Mouse (Mus musculus) heart, embryonic 12.5 days (tissue): ENCODE results near the gene Nynrin. TPM values are rescaled to one million over a fixed set of nuclear protein-coding genes. Genes with fewer than 3 reads are reported as not detected.

Experiments used
- ATAC-seq: fragments of 200-750 bp; cut with Nextera tagmentation; 2 replicates; pipeline ENCODE4 v1.8.0; 2017; ENCODE audit warnings: moderate TSS enrichment, moderate library complexity; ENCODE audit not compliant: insufficient number of reproducible peaks, low FRiP score
- H3K27ac ChIP-seq: fragments of 300-500 bp; sonication (generic); 2 replicates; pipeline ENCODE4 v1.5.1; 2016; ENCODE audit warnings: mild to moderate bottlenecking, moderate library complexity; ENCODE audit not compliant: poor library complexity, severe bottlenecking
- H3K27me3 ChIP-seq: fragments of 300-500 bp; sonication (generic); replicated peaks from 2 replicates; pipeline ENCODE4 v1.6.1; 2016; ENCODE audit warnings: mild to moderate bottlenecking, moderate library complexity
- H3K36me3 ChIP-seq: fragments of 300-500 bp; sonication (generic); 2 replicates; pipeline ENCODE4 v1.6.1; 2016; ENCODE audit warnings: mild to moderate bottlenecking, moderate library complexity
- H3K4me1 ChIP-seq: fragments of 300-500 bp; sonication (generic); replicated peaks from 2 replicates; pipeline ENCODE4 v1.6.1; 2016; ENCODE audit warnings: mild to moderate bottlenecking
- H3K4me2 ChIP-seq: fragments of 300-500 bp; sonication (generic); 2 replicates; pipeline ENCODE4 v1.6.1; 2016; ENCODE audit warnings: mild to moderate bottlenecking, moderate library complexity
- H3K4me3 ChIP-seq: fragments of 300-500 bp; sonication (generic); 2 replicates; pipeline ENCODE4 v1.5.1; 2016; ENCODE audit warnings: mild to moderate bottlenecking
- H3K9ac ChIP-seq: fragments of 300-500 bp; sonication (generic); 2 replicates; pipeline ENCODE4 v1.6.1; 2016; ENCODE audit warnings: mild to moderate bottlenecking, moderate library complexity
- H3K9me3 ChIP-seq: fragments of 300-500 bp; sonication (generic); replicated peaks from 2 replicates; pipeline ENCODE4 v1.6.1; 2016; ENCODE audit warnings: mild to moderate bottlenecking, moderate library complexity
- WGBS: fragments of 180-500 bp; shearing (Covaris S2); methylation state at CpG from one replicate; pipeline ENCODE4 v1.1.7; 2016; 5-methylcytosine and 5-hydroxymethylcytosine counted together
- polyA plus RNA-seq: library from polyadenylated mRNA; unstranded; fragments of >200 nt; fragmentation: Nextera tagmentation; extraction: Ambion mirVana; gene quantifications from 2 replicates; pipeline ENCODE4 v1.2.1, GENCODE M21; 2016

Nynrin gene
- polyA plus RNA-seq, result 33.3 and 38.2 TPM in 2 replicates

DNA sequence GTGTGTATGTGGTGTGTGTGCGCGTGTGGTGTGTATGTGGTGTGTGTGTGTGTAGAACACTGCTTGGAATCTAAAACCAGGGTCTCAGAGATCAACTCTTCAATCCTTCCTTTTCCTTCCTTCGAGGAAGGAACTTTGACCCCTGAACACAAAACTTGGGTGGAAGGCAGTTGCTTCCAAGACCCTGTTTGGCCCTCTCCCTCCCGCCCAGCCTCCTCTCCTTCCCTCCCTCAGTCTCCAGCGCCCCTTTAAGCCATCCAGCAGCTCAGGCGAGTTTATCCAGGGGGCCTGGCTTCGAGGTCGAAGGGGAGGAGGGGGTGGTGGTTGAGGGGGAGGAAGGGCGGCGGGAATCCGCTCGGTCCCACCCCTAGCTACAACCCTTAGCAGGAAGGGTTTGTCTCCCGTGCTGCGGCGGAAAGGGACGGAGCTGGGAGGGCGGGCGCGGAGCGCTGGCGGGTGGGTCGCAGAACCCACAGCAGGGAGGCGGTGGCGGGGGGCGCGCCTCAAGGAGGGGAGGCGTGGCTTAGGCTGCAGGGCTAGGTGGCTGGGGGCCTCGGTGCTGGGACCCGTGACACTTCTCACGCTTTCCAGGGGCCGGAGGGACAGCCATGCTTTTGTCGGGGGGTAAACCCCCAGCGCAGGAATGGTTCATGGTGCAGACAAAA is at the start of gene Nynrin:
Nynrin (plus strand) TSS at position 390 of the 665 bp plus-strand sequence.
- Histone ChIP-seq H3K9me3 (no peaks in the 10 kb centered on the region), H3K36me3 (peaks cover 10% of the 10 kb centered on the region; the same call in 1 of the 2 replicates), H3K4me1 (peaks cover 56% of the 10 kb centered on the region), H3K27ac (peak within 1 kb of the TSS; percentile 98), H3K27me3 (no peaks in the 10 kb centered on the region), H3K4me3 (peak within 1 kb of the TSS; percentile 64), H3K4me2 (peak within 1 kb of the TSS; percentile 83), H3K9ac (peak within 1 kb of the TSS; percentile 83)
- ATAC-seq, result peak; percentile 89
- 1% methylated on average over 33 of the region's 33 CpGs for WGBS

DNA sequence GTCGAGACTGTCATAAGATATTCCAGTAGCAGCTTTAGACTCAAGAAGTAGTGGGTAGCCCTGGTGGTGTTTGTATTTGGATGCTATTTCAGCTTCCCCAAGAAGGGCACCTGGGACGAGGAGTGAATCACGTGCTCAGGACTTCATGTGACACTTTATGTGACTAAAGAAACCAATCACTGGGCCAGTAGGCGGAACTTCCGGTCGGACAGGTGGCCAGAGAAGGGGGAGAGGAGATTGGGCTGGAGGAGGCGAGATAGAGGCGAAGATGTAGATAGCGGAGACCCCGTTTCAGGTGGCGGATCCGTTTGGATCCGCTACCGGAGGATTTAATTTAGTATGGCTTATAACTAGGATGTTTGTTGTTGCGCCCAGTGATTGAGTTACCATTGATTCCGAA is 38.9 kb upstream of the Nynrin start:
- Histone ChIP-seq H3K9me3 (no peaks in the 10 kb centered on the region), H3K9ac (peak overlapping the region; percentile 65), H3K27me3 (no peaks in the 10 kb centered on the region), H3K4me2 (peak overlapping the region; percentile 66), H3K4me3 (peak overlapping the region; percentile 52), H3K36me3 (no peaks in the 10 kb centered on the region), H3K27ac (no peak overlapping the region), H3K4me1 (peaks cover 4% of the 10 kb centered on the region)
- WGBS, result 19% methylated on average over 16 of the region's 16 CpGs
- ATAC-seq, result no peak

- H3K4me3 ChIP-seq, result peak overlapping the region; percentile 52
- H3K9ac ChIP-seq, result peak overlapping the region; percentile 65
- H3K36me3 ChIP-seq, result no peaks in the 10 kb centered on the region
- no peaks in the 10 kb centered on the region for H3K27me3 ChIP-seq
- no peaks in the 10 kb centered on the region for H3K9me3 ChIP-seq
- peak; percentile 57 for ATAC-seq
- H3K4me1 ChIP-seq, result peaks cover 4% of the 10 kb centered on the region
- no peak overlapping the region for H3K27ac ChIP-seq
- WGBS, result 16% methylated on average over 17 of the region's 17 CpGs
- peak overlapping the region; percentile 66 for H3K4me2 ChIP-seq
Observed at GRCm38 (mm10) chr14:55815310-55815751, 38.5 kb upstream of the Nynrin start.

DNA sequence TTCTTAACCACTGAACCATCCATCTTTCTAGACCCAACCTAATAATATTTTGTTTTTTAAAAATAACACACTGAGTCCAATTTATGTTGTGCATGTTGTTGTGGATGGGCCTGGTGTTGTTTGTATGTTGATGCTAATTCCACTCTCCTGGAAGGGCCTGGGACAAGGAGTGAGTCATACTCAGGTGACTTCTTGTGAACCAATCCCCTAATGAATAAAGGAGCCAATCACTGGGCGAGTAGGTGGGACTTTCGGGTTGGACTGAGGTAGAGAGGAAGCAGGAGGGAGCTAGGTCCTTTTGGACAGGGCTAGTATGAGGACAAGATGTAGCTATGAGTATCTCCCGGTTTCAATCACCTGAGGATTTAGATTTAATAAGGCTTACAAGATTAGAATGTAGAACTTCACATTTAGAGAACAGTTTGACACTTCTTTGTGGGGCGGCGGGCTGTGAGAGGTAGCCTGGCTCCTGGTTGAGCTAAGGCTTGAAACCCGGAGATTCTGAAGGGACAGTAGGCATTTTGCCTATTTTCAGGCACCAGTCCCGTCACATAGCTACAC is 33.9 kb upstream of the Nynrin start:
- no peaks in the 10 kb centered on the region for H3K9me3 ChIP-seq
- peaks cover 18% of the 10 kb centered on the region for H3K4me1 ChIP-seq
- H3K27me3 ChIP-seq, result no peaks in the 10 kb centered on the region
- no peaks in the 10 kb centered on the region for H3K36me3 ChIP-seq
- H3K9ac ChIP-seq, result no peak overlapping the region
- H3K27ac ChIP-seq, result no peak overlapping the region
- 64% methylated on average over 7 of the region's 7 CpGs for WGBS
- ATAC-seq, result no peak
- H3K4me2 ChIP-seq, result no peak overlapping the region
- H3K4me3 ChIP-seq, result no peak overlapping the region

- no peaks in the 10 kb centered on the region for H3K27me3 ChIP-seq
- no peaks in the 10 kb centered on the region for H3K9me3 ChIP-seq
- no peaks in the 10 kb centered on the region for H3K36me3 ChIP-seq
- no peak overlapping the region for H3K4me3 ChIP-seq
- H3K4me1 ChIP-seq, result peaks cover 20% of the 10 kb centered on the region
- no peak overlapping the region for H3K27ac ChIP-seq
- H3K4me2 ChIP-seq, result no peak overlapping the region
- 76% methylated on average over 9 of the region's 9 CpGs for WGBS
- no peak for ATAC-seq
- no peak overlapping the region for H3K9ac ChIP-seq
Observed at GRCm38 (mm10) chr14:55820576-55820975, 33.2 kb upstream of the Nynrin start.

- peaks cover 31% of the 10 kb centered on the region for H3K4me1 ChIP-seq
- H3K27me3 ChIP-seq, result no peaks in the 10 kb centered on the region
- peak overlapping the region; percentile 61 for H3K4me3 ChIP-seq
- H3K9ac ChIP-seq, result peak overlapping the region; percentile 78
- H3K27ac ChIP-seq, result peak overlapping the region; percentile 92
- H3K4me2 ChIP-seq, result peak overlapping the region; percentile 81
- ATAC-seq, result peak; percentile 30
- no peaks in the 10 kb centered on the region for H3K9me3 ChIP-seq
- no peaks in the 10 kb centered on the region for H3K36me3 ChIP-seq
- WGBS, result 5% methylated on average over 12 of the region's 13 CpGs
Observed at GRCm38 (mm10) chr14:55822435-55822990, 31.3 kb upstream of the Nynrin start.

DNA sequence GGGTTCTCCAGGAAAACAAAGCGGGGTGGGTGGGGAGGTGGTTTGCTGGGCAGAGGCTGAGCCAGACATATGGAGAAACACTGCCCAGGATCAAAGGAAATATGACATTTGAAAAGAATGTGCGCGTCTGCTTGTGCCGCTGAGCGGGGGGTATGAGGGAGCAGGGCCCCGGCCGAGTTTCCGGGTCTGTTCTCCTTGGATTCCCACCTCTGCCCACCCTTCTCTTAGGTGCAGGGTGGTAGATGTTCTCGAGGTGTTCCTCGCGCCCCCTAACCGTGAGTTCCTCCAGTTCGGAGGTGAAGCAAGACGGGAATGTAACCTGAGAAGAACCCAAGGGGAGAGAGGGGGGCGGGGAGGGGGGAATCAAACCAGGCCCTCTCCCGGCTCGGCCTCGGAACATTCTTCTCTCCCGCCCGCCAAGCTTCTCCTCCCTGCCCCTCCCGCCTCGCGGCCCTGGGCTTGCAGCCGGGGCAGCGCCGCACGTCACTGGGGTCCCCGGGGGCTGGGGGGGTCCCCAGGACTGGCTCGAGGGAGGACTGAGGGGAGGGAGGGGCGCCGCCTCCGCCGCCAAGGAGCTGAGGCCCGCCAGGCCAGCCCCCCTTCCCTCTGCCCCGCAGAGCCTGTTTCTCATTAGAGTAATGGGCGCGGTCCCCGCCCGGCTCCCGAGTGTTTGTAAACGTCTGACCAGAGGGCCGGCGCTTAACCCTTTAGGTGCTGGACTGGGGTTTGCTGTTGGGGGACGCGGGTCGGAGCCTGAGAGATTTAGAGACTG is 30.6 kb upstream of the Nynrin start, which contains the start of gene Nfatc4:
Nfatc4 (plus strand) TSS at position 154 of the 772 bp plus-strand sequence.
- Histone ChIP-seq H3K4me2 (peak within 1 kb of the TSS; percentile 81), H3K9ac (peak within 1 kb of the TSS; percentile 78), H3K4me3 (peak within 1 kb of the TSS; percentile 61), H3K9me3 (no peaks in the 10 kb centered on the region), H3K27me3 (no peaks in the 10 kb centered on the region), H3K4me1 (peaks cover 31% of the 10 kb centered on the region), H3K36me3 (no peaks in the 10 kb centered on the region), H3K27ac (peak within 1 kb of the TSS; percentile 92)
- WGBS, result under 1% methylated on average over 46 of the region's 46 CpGs
- ATAC-seq, result peak; percentile 83

- H3K36me3 ChIP-seq, result no peaks in the 10 kb centered on the region
- H3K4me3 ChIP-seq, result peak overlapping the region; percentile 61
- peak overlapping the region; percentile 92 for H3K27ac ChIP-seq
- no peak for ATAC-seq
- peaks cover 39% of the 10 kb centered on the region for H3K4me1 ChIP-seq
- no peaks in the 10 kb centered on the region for H3K27me3 ChIP-seq
- under 1% methylated on average over 10 of the region's 10 CpGs for WGBS
- peak overlapping the region; percentile 78 for H3K9ac ChIP-seq
- H3K4me2 ChIP-seq, result peak overlapping the region; percentile 81
- H3K9me3 ChIP-seq, result no peaks in the 10 kb centered on the region
Observed at GRCm38 (mm10) chr14:55824001-55824480, 29.8 kb upstream of the Nynrin start.

- peak overlapping the region; percentile 92 for H3K27ac ChIP-seq
- H3K27me3 ChIP-seq, result no peaks in the 10 kb centered on the region
- H3K9ac ChIP-seq, result peak overlapping the region; percentile 78
- H3K36me3 ChIP-seq, result no peaks in the 10 kb centered on the region
- no peak for ATAC-seq
- peak overlapping the region; percentile 61 for H3K4me3 ChIP-seq
- peak overlapping the region; percentile 81 for H3K4me2 ChIP-seq
- peaks cover 44% of the 10 kb centered on the region for H3K4me1 ChIP-seq
- under 1% methylated on average over 32 of the region's 32 CpGs for WGBS
- no peaks in the 10 kb centered on the region for H3K9me3 ChIP-seq
Observed at GRCm38 (mm10) chr14:55824481-55825215, 29.2 kb upstream of the Nynrin start.
